Mouse (Mus musculus): ENCODE results near the gene 6030408B16Rik.

- TF ChIP-seq CTCF (IDR thresholded peaks at IDR 0.05; ENCODE audit: low read depth, low read length) (peak; percentile 80), POLR2A (IDR thresholded peaks at IDR 0.05; ENCODE audit: insufficient read depth, low read length) (no peak)
These were observed 6.8 kb upstream of the 6030408B16Rik start for GRCm38 (mm10) chr15:101286129-101286770.
